ENCODE assay signal across 27 mouse cellular contexts in the genomic region with DNA sequence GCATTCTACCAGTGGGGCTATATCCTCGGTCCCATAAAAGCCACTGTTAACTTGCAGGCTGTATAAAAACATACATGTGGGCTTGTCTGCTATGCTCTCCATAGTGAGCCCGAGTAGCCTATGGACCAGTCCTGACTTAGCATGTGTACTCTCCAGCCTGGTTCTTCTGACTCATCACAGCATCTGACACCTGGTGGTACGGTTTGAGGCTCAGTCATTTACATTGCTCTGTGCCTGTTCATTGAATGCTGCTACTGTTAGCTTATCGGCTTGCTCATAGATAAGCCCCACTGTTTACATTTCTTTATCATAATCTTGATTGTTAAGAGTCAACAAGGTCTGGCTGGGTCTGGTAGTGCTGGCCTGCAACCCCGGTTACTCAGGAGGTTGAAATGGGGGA. TPM values are rescaled to one million over a fixed set of nuclear protein-coding genes. Genes with fewer than 3 reads are reported as not detected.
A peak's percentile ranks its signal among the peaks of the same experiment; 100 is the strongest.
DNase-seq lines count a peak whose midpoint lies in the region; ATAC-seq and TF ChIP-seq lines count a peak whose summit lies in the region.
"Had no signal": no experiment of that assay in that cellular context is flagged by ENCODE, and none has a peak within 500 bp of the region (broad histone marks: within the 10 kb centered on the region; RNA-seq: fewer than 3 reads in every experiment).

No protein-coding gene starts in this region.

- H3K27me3 ChIP-seq in testis, adult 2 months (ENCODE audit: control insufficient read depth, insufficient read depth, low read length): no peaks in the 10 kb centered on the region
- no peaks in the 10 kb centered on the region for H3K27me3 ChIP-seq in intestine, postnatal 0 days (replicated peaks; ENCODE audit: control insufficient read depth, insufficient read depth, low read length)
- H3K27me3 ChIP-seq: embryonic facial prominence, embryonic 13.5 days; forebrain, embryonic 13.5 days; neural tube, embryonic 13.5 days had no signal

- DNase-seq in heart, adult 11 months: peak; percentile 65
- DNase-seq in heart, adult 18-20 months: no peak
- no peak for DNase-seq in testis, postnatal 10 days (ENCODE audit: low spot score)
- DNase-seq in yolk sac, embryonic 10.5 days (ENCODE audit: low spot score): peak; percentile 67
- DNase-seq in adrenal gland, postnatal 10 days: no peak
- DNase-seq: adrenal gland, postnatal 14 days; cerebellum, adult 2 months; cerebellum, postnatal 36 days; embryo, embryonic 11 days; gastrocnemius, adult 2 months; heart, postnatal 4 days; lung, postnatal 10 days; retina, postnatal 1 day; thymus, postnatal 14 days had no signal

- no peak overlapping the region for H3K9ac ChIP-seq in intestine, postnatal 0 days (ENCODE audit: low read depth, low read length)
- H3K9ac ChIP-seq: embryonic facial prominence, embryonic 13.5 days; forebrain, embryonic 13.5 days; hindbrain, embryonic 14.5 days; neural tube, embryonic 13.5 days had no signal

- no peak for TF ChIP-seq POLR2A in testis, adult 2 months (IDR thresholded peaks at IDR 0.05; ENCODE audit: control insufficient read depth, low read depth, low read length)

- H3K9me3 ChIP-seq in intestine, postnatal 0 days (ENCODE audit: control insufficient read depth): no peaks in the 10 kb centered on the region
- H3K9me3 ChIP-seq: embryonic facial prominence, embryonic 13.5 days; forebrain, embryonic 13.5 days; heart, embryonic 10.5 days; midbrain, embryonic 10.5 days; neural tube, embryonic 13.5 days had no signal

- 30% methylated on average over 5 of the region's 5 CpGs for WGBS in intestine, postnatal 0 days

- TF ChIP-seq CTCF in testis, adult 2 months (IDR thresholded peaks at IDR 0.05; ENCODE audit: control insufficient read depth, insufficient read depth, insufficient replicate concordance, low read depth, low read length): no peak
- peak; percentile 56 for TF ChIP-seq CTCF in intestine, postnatal 0 days (IDR thresholded peaks at IDR 0.05; ENCODE audit: low read depth)

- no peak overlapping the region for H3K27ac ChIP-seq in testis, adult 2 months (ENCODE audit: control insufficient read depth, insufficient read depth, low read depth, low read length)
- no peak overlapping the region for H3K27ac ChIP-seq in intestine, postnatal 0 days (ENCODE audit: low read depth, low read length)
- H3K27ac ChIP-seq: embryonic facial prominence, embryonic 13.5 days; forebrain, embryonic 13.5 days; gastrocnemius, adult 2 months; heart, embryonic 10.5 days; hindbrain, embryonic 14.5 days; kidney, postnatal 0 days; left cerebral cortex, adult 2 months; midbrain, embryonic 10.5 days; neural tube, embryonic 13.5 days had no signal

- ATAC-seq in intestine, postnatal 0 days: peak; percentile 64
- ATAC-seq: forebrain, embryonic 13.5 days; inflammation-experienced regulatory T-cells, adult 6 months; midbrain, embryonic 16.5 days had no signal

- peaks cover 2% of the 10 kb centered on the region; the same call in 1 of the 2 replicates for H3K4me1 ChIP-seq in testis, adult 2 months (ENCODE audit: control insufficient read depth, insufficient read depth, low read length)
- H3K4me1 ChIP-seq in intestine, postnatal 0 days (replicated peaks; ENCODE audit: control insufficient read depth, insufficient read depth, low read length): 0 out of 2 replicates have a peak, but pooled peaks cover 5% of the 10 kb centered on the region

- H3K4me3 ChIP-seq in testis, adult 2 months (ENCODE audit: control insufficient read depth, low read depth, low read length): peak overlapping the region; percentile 53; the same call in 1 of the 2 replicates
- no peak overlapping the region for H3K4me3 ChIP-seq in intestine, postnatal 0 days (ENCODE audit: low read depth, low read length)
- H3K4me3 ChIP-seq: embryonic facial prominence, embryonic 13.5 days; forebrain, embryonic 13.5 days; gastrocnemius, adult 2 months; heart, embryonic 10.5 days; left cerebral cortex, adult 2 months; midbrain, embryonic 10.5 days; myocyte; neural tube, embryonic 13.5 days had no signal

- no peaks in the 10 kb centered on the region for H3K36me3 ChIP-seq in testis, adult 2 months (ENCODE audit: control insufficient read depth, insufficient read depth, low read length)
- H3K36me3 ChIP-seq in intestine, postnatal 0 days (ENCODE audit: control insufficient read depth, insufficient read depth): no peaks in the 10 kb centered on the region
- H3K36me3 ChIP-seq: embryonic facial prominence, embryonic 13.5 days; heart, embryonic 10.5 days; midbrain, embryonic 10.5 days; neural tube, embryonic 13.5 days had no signal

- H3K4me2 ChIP-seq in intestine, postnatal 0 days (replicated peaks; ENCODE audit: low read depth): no peak overlapping the region
- H3K4me2 ChIP-seq: embryonic facial prominence, embryonic 13.5 days; forebrain, embryonic 13.5 days; hindbrain, embryonic 14.5 days; neural tube, embryonic 13.5 days had no signal

RNA-seq across cellular contexts. Expression of a gene that starts 27.0 kb away (rescaled TPM):
- 10 to 100 TPM; 13.1 TPM for total RNA-seq in heart, adult 18-20 months (2021)
- 6.8 and 10.1 TPM in 2 replicates for polyA plus RNA-seq in testis, adult 2 months (2012; rRNA removed)
- polyA plus RNA-seq in intestine, postnatal 0 days (2015; fragmentation: Nextera tagmentation; extraction: Ambion mirVana): 34.8 and 35.7 TPM in 2 replicates
- 10 to 100 TPM; 32.4 to 32.9 TPM for total RNA-seq in adrenal gland, postnatal 10 days (2021)

RNA-seq across cellular contexts. Expression of a gene that starts 35.3 kb away (rescaled TPM):
- 10 to 100 TPM; 11.5 to 11.6 TPM for total RNA-seq in heart, adult 18-20 months (2021)
- 1.7 and 2.1 TPM in 2 replicates for polyA plus RNA-seq in testis, adult 2 months (2012; rRNA removed)
- polyA plus RNA-seq in intestine, postnatal 0 days (2015; fragmentation: Nextera tagmentation; extraction: Ambion mirVana): 91.5 and 104 TPM in 2 replicates
- 10 to 100 TPM; 12.6 to 17.3 TPM for total RNA-seq in adrenal gland, postnatal 10 days (2021)
- polyA plus RNA-seq: inflammation-experienced regulatory T-cells, adult 6 months; myocyte had no signal

Comparison
In these comparisons a context has a peak if more than half of its experiments do, and no peak if none do; other contexts are left out.
1. DNase-seq: peak in heart, adult 11 months (single experiment) and yolk sac, embryonic 10.5 days (single experiment); none in heart, adult 18-20 months (0 of 2), testis, postnatal 10 days (single experiment) and adrenal gland, postnatal 10 days (single experiment).